In genomic region chr7:29108992-29109955, GRCm38 (mm10) we compare ENCODE assay signal across 8 mouse cellular contexts. TPM values are rescaled to one million over a fixed set of nuclear protein-coding genes. Genes with fewer than 3 reads are reported as not detected.
A peak's percentile ranks its signal among the peaks of the same experiment; 100 is the strongest.
DNase-seq lines count a peak whose midpoint lies in the region; ATAC-seq and TF ChIP-seq lines count a peak whose summit lies in the region.
"Had no signal": no experiment of that assay in that cellular context is flagged by ENCODE, and none has a peak within 500 bp of the region (broad histone marks: within the 10 kb centered on the region; RNA-seq: fewer than 3 reads in every experiment).

No protein-coding gene starts in this region.

- peak overlapping the region; percentile 54 for H3K4me2 ChIP-seq in intestine, embryonic 16.5 days (ENCODE audit: low read depth, low read length)
- H3K4me2 ChIP-seq in midbrain, postnatal 0 days (ENCODE audit: low read depth, low read length, poor library complexity, severe bottlenecking), result peak overlapping the region; percentile 32

- WGBS in intestine, embryonic 16.5 days, result 24% methylated on average over 38 of the region's 38 CpGs
- 29% methylated on average over 38 of the region's 38 CpGs for WGBS in midbrain, postnatal 0 days

- H3K4me3 ChIP-seq in intestine, embryonic 16.5 days (ENCODE audit: low read length), result peak overlapping the region; percentile 27
- peak overlapping the region; percentile 8; the same call in 1 of the 2 replicates for H3K4me3 ChIP-seq in midbrain, postnatal 0 days (ENCODE audit: low read depth, low read length)
- H3K4me3 ChIP-seq: myocyte had no signal

- H3K27me3 ChIP-seq in intestine, embryonic 16.5 days (replicated peaks; ENCODE audit: control insufficient read depth, insufficient read depth, low read length), result no peaks in the 10 kb centered on the region
- H3K27me3 ChIP-seq in midbrain, postnatal 0 days (ENCODE audit: insufficient read depth, low read length), result no peaks in the 10 kb centered on the region

- no peak for TF ChIP-seq POLR2A in brain, embryonic 14.5 days (IDR thresholded peaks at IDR 0.05; ENCODE audit: borderline replicate concordance, extremely low read depth, insufficient read depth, insufficient read length, poor library complexity, severe bottlenecking)

- peak overlapping the region; percentile 55 for H3K9ac ChIP-seq in intestine, embryonic 16.5 days (ENCODE audit: low read depth, low read length)
- H3K9ac ChIP-seq in midbrain, postnatal 0 days (replicated peaks; ENCODE audit: low read length, poor library complexity, severe bottlenecking), result 0 out of 2 replicates have a peak overlapping the region, but pooled peaks have one; percentile 24

- no peak for TF ChIP-seq CTCF in brain, embryonic 14.5 days (IDR thresholded peaks at IDR 0.05; ENCODE audit: borderline replicate concordance, extremely low read depth, insufficient read depth, insufficient read length)
- no peak for TF ChIP-seq CTCF in midbrain, postnatal 0 days (IDR thresholded peaks at IDR 0.05)

- no peak overlapping the region for H3K27ac ChIP-seq in intestine, embryonic 16.5 days (ENCODE audit: low read length)
- H3K27ac ChIP-seq in midbrain, postnatal 0 days (ENCODE audit: low read depth, low read length), result no peak overlapping the region

- peak; percentile 92 for DNase-seq in ZHBTc4 (ENCODE audit: low read depth, low spot score)
- DNase-seq in brain, embryonic 14.5 days (ENCODE audit: low read depth), result peak; percentile 37
- DNase-seq in gastrocnemius, postnatal 25 days, result peak; percentile 41
- peak; percentile 72 for DNase-seq in left cerebral cortex, postnatal 4 days
- DNase-seq in midbrain, postnatal 0 days (ENCODE audit: low spot score), result peak; percentile 14
- peak; percentile 72 for DNase-seq in thymus, postnatal 4 days

- H3K9me3 ChIP-seq in intestine, embryonic 16.5 days (ENCODE audit: control insufficient read depth, low read length), result no peaks in the 10 kb centered on the region
- no peaks in the 10 kb centered on the region for H3K9me3 ChIP-seq in midbrain, postnatal 0 days (ENCODE audit: low read length)

- ATAC-seq in intestine, embryonic 16.5 days, result peak; percentile 71
- peak; percentile 69 for ATAC-seq in midbrain, postnatal 0 days (ENCODE audit: low FRiP score)

- H3K4me1 ChIP-seq in intestine, embryonic 16.5 days (ENCODE audit: control insufficient read depth, insufficient read depth, low read length), result peaks cover 4% of the 10 kb centered on the region
- H3K4me1 ChIP-seq in midbrain, postnatal 0 days (ENCODE audit: insufficient read depth, low read length), result no peaks in the 10 kb centered on the region

- intact Hi-C loops in left cerebral cortex, postnatal 4 days (cut with DNase I), result no loop called here

- H3K36me3 ChIP-seq in intestine, embryonic 16.5 days (ENCODE audit: control insufficient read depth, insufficient read depth, low read length), result no peaks in the 10 kb centered on the region
- no peaks in the 10 kb centered on the region for H3K36me3 ChIP-seq in midbrain, postnatal 0 days (ENCODE audit: insufficient read depth, low read length)

RNA-seq across cellular contexts. Expression of gene Ryr1, which starts 15.7 kb away (rescaled TPM):
- 6.3 and 9.1 TPM in 2 replicates for polyA plus RNA-seq in brain, embryonic 14.5 days (2012; rRNA removed)
- 1,000 to 10,000 TPM; 1,331 to 1,686 TPM for total RNA-seq in gastrocnemius, postnatal 25 days (2021)
- polyA plus RNA-seq in intestine, embryonic 16.5 days (2015; fragmentation: Nextera tagmentation; extraction: Ambion mirVana), result 0.66 and 0.82 TPM in 2 replicates
- total RNA-seq in left cerebral cortex, postnatal 4 days (2021), result 10 to 100 TPM; 10.6 to 13.7 TPM
- 7.0 and 7.2 TPM in 2 replicates for total RNA-seq in midbrain, postnatal 0 days (2014; rRNA removed)
- 13.6 and 15.2 TPM in 2 replicates for polyA plus RNA-seq in midbrain, postnatal 0 days (2015; fragmentation: Nextera tagmentation; extraction: Ambion mirVana)

RNA-seq across cellular contexts. Expression of gene Rasgrp4, which starts 25.4 kb away (rescaled TPM):
- polyA plus RNA-seq in brain, embryonic 14.5 days (2012; rRNA removed), result 2.7 and 3.9 TPM in 2 replicates
- under 1 TPM; 0.69 to 0.72 TPM for total RNA-seq in gastrocnemius, postnatal 25 days (2021)
- 0.43 and 0.59 TPM in 2 replicates for polyA plus RNA-seq in intestine, embryonic 16.5 days (2015; fragmentation: Nextera tagmentation; extraction: Ambion mirVana)
- total RNA-seq in left cerebral cortex, postnatal 4 days (2021), result 1 to 10 TPM; 1.6 to 1.7 TPM
- 0.80 and 2.2 TPM in 2 replicates for total RNA-seq in midbrain, postnatal 0 days (2014; rRNA removed)
- polyA plus RNA-seq in midbrain, postnatal 0 days (2015; fragmentation: Nextera tagmentation; extraction: Ambion mirVana), result 0.79 and 1.1 TPM in 2 replicates

RNA-seq across cellular contexts. Expression of gene Fam98c, which starts 46.8 kb away (rescaled TPM):
- 21.1 and 28.2 TPM in 2 replicates for polyA plus RNA-seq in brain, embryonic 14.5 days (2012; rRNA removed)
- total RNA-seq in gastrocnemius, postnatal 25 days (2021), result 10 to 100 TPM; 11.0 to 12.9 TPM
- polyA plus RNA-seq in intestine, embryonic 16.5 days (2015; fragmentation: Nextera tagmentation; extraction: Ambion mirVana), result 52.5 and 56.8 TPM in 2 replicates
- 10 to 100 TPM; 12.3 to 14.4 TPM for total RNA-seq in left cerebral cortex, postnatal 4 days (2021)
- total RNA-seq in midbrain, postnatal 0 days (2014; rRNA removed), result 27.5 and 32.9 TPM in 2 replicates
- polyA plus RNA-seq in midbrain, postnatal 0 days (2015; fragmentation: Nextera tagmentation; extraction: Ambion mirVana), result 37.9 and 38.0 TPM in 2 replicates

Comparison
In these comparisons a context has a peak if more than half of its experiments do, and no peak if none do; other contexts are left out.
1. DNase-seq: peak in every context shown above with its lines; median percentile 92 in ZHBTc4; 72 in left cerebral cortex, postnatal 4 days; 72 in thymus, postnatal 4 days; 41 in gastrocnemius, postnatal 25 days; 37 in brain, embryonic 14.5 days; 14 in midbrain, postnatal 0 days.
2. RNA of gene Ryr1, which starts 15.7 kb away (total RNA-seq): 1,331 to 1,686 TPM in gastrocnemius, postnatal 25 days; 10.6 to 13.7 TPM in left cerebral cortex, postnatal 4 days and 7.0 to 7.2 TPM in midbrain, postnatal 0 days; every median in the first group is over 10 times any median in the second.